Mouse (Mus musculus): ENCODE measurements around the gene Bach2.

The Bach2 gene

DNA sequence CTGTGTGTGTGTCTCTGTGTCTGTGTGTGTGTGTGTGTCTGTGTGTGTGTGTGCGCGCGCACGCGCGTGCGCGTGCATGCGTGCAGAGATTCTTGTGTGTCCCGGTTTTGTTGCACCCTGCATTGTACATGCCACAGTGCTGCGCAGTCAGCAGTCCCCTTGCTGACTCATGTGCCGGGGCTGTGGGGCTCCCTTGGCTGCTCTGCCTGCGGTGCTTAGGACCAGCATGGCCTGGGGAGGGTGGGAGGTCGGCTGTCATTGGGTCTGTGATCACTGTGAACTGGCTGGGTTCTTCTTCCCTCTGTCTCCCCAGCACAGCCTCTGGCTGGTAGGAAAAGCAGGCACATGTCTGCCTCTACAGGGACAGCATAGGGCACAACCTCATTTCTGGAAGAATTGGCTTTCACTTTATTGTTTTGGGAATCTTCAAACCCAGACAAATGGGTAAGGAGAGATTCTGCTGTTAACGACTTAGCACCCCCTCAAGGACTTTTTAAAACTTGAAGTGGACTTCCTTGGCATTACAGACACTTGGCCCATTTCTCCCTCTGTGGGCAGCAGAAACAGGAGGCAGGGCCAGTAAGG is 11.2 kb downstream of the Bach2 start:
- no peak for DNase-seq (ENCODE audit: low read depth, low spot score)

DNA sequence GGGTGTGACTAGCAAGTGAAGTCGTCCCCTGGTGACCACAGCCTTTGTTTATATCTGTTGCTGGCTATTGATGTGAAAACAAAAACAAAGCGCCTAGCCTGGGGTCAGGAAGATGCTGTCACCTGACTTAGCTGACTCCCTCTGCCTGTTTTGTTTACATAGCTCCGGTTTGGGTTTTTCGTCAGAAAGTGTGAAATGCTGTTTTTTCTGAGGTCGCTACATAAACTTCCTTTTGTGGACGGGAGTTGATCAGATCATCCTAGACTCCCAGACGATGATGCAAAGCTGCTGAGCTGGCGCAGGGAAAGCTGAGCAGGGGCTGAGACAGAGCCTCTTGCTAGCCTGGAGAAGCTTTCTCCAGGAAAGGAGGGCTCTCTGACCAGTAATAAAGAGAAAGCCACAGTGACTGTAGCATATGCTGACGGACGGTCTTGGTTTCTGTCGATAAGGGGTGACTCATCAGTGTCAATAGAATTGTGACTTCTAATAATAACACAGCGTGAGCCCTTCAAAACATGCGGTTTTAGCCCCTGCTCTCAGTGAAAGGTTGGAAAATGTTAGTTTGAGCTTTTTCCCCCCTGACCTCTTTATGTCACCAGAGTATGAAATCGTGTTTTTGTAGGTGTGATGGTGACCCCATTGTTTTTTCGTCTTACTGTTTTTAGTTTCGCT is 11.9 kb downstream of the Bach2 start:
- no peak for DNase-seq (ENCODE audit: low read depth, low spot score)

DNA sequence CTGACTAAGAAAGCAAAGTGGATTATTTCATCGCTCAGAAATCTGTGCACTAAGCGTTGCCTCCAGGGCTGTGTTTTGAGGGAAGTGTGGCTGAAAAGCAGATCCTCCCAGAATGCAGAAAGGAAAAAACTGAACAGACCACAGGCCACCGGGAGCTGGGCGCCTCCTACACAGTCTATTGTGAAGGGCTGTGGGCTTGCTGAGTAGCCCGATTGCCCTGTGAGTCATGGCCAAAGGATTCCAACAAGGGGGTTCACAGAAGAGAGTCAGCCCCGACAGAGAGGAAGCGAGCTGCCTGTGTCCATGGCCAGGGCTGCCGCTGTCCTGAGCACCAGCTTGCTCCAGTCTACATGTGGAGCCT is 12.4 kb downstream of the Bach2 start:
- no peak for DNase-seq (ENCODE audit: low read depth, low spot score)

DNA sequence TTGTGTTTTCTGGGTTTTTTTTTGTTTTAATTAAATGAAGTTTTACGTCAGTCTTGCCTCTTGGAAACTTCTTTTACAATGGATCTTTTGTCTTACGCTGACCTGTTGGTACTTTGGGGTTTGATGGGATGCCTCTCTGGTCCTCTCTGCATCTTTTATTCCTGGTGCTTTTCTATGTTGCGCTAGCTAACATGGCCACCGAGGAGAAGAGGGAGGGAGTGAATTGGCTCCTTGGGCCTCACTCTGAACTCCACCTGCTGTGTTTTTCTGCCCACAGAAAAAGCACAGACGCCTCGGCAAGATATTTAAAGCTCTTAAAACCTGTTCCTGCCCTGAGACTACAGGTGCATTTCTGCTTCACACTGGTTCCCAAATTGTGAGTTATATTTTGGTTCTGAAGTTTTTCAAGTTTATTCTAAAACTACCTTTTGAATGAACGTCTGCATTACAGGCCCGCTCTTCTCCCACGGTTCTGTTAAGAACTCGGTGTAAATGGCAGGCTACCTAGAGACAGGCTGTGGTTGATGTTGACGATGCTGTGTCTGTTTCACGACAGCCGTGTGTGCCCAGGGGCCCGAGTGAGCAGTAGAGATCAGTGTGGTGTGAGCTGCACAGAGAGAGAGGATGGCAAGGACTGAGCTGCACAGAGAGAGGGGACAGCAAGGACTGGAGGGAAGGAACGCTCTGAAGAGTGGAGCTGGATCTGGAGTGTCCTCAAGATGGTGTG is 13.5 kb downstream of the Bach2 start:
- DNase-seq (ENCODE audit: low read depth, low spot score) = no peak

DNA sequence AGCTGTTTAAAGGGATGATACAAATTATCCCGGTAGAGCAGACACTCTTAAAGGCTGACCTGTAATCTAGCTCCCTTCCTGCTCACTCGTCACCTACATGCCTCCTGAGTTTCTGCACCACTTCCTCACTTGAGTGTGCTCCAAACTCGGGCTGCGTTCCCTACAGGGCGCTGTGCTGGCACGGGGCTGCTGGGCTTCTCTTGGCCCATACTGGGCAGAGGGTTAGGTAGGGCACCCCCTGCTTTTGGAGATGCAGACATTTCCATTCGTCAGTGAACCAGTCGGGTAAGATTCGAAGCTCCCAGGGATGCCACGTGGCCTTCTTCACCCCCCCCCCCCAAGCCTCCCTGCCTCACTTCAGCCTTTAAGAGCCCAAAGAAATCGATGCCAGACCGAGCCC is 19.1 kb downstream of the Bach2 start:
- DNase-seq (ENCODE audit: low read depth, low spot score) = no peak

DNA sequence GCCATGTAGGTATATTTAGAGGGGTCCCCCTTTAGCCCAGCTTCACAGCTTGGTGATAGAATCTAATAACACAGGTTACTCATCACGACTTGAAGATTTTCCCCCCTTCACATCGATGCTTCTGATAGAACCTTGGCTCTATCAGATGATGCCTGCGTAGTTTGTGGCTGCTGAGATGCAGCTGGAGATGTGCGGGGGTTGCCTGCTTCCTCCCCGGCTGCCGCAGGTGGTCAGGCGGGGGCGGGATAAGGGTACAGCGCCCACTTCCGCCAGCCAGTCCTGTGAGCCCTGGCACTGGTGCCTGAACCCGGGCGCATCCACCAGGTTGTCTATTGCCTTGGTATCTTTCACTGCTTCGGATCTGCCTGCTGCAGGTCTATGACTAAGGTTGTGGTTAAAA is 19.5 kb downstream of the Bach2 start:
- DNase-seq (ENCODE audit: low read depth, low spot score) = no peak

DNA sequence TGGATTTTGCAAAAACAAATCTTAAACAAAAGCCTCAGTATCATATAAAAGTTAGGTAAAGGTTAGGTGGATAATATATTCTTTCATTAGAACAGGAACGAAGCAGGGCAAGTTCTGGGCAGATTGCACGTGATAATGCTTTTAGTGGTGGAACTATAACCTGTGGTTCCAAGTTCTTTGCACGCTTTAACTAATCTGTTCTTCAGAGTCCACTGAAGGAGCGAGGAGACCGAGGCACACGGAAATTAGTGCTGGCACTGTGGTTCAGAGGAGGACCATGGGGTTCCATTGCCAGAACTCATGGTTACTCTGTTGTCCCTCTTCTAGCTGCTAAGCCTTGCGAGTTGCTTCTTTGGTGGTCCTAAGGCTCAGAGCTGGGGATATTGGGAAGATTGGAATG is 20.0 kb downstream of the Bach2 start:
- no peak for DNase-seq (ENCODE audit: low read depth, low spot score)

DNA sequence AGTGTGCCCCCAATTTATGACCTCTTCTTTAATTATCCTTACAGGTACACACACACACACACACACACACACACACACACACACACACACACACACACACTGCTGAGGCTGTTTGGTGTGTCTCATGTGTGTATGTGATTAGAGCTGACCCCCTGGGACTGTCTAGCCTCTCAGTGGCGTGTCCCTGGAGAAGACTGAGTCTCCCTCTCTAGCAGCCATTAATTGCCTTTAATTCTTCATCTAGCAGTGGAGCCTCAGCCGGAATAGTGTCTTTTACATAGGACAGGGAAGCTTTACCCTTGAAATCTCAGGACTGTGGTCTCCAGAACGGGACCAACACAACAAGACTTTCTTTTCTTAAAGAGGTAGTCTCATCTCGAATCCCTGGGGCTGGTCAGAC is 22.3 kb downstream of the Bach2 start:
- DNase-seq (ENCODE audit: low read depth, low spot score) = no peak

DNA sequence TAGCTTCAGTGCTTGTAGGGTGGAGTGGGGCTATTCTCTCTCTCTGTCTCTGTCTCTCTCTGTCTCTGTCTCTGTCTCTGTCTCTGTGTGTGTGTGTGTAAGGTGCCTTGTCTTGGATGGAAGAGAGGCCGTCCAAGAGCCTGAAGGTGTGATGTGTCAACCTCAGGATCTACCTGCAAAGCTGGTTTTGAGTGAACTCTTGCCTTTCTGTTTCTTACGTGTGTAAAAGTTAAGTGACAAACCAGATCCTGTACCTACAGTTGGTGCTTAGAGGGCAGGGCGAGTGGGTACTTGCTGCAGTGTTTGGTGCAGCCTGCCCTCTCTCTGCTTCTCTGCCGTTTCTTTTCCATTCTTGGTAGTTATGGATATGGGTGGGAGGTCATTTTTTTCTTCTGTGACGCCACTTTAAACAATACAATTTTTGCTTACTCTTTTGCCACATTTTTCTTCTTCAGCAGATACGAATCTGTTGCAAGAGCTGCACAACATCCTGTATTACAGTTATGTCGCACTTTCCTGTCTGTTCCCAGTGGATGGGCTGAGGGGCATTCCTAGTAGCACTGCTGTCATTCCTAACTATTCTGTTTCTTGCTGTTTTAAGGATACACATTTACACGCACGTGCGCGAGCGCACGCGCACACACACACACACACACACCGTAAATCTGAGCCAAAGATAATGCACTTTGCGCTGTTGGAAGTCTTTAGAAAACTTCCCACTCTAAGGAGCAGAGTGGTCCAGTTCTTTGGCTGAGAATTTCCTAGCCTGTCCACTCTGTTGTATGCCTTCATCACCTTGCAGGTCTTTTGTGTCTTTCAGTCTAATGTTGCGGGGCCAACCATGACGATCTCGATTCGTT is 24.5 kb downstream of the Bach2 start:
- DNase-seq (ENCODE audit: low read depth, low spot score) = no peak

DNA sequence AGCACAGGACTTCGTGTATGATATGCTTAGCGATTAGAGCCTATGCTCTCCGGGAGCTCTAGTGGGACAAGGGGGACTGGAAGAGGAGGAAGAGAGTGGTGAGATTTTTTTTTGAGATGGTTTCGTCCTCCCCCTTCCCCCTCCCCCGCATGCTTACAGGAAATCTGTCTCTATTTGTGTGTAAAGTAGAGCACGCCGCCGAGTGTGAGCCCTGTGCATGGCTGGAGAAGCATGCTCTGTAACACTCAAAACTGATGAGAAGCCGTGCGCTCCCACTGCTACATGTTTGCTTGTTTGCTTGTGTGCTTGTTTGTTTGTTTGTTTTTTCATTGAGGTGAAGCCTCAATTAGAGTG is 25.1 kb downstream of the Bach2 start:
- DNase-seq (ENCODE audit: low read depth, low spot score) = no peak

DNA sequence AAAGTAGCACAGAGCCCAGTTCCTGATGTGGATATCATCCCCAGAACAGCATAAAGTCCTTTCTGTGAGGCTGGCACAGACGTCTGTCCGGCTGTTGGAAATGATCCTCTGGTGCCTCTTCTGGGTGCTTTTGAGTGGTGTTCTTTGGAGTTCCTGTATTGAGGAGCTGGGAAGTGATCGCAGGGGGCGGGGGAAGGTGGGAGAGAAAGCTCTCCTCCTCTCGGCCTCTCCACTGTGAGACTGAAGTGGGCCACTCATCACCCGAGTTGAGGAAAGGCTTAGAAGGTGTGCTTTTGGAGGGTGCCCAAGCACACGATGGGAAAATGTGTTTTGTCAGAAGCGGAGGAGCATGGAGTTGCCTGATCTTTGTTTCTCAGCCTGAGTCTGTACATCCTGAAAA is 26.3 kb downstream of the Bach2 start:
- no peak for DNase-seq (ENCODE audit: low read depth, low spot score)

DNA sequence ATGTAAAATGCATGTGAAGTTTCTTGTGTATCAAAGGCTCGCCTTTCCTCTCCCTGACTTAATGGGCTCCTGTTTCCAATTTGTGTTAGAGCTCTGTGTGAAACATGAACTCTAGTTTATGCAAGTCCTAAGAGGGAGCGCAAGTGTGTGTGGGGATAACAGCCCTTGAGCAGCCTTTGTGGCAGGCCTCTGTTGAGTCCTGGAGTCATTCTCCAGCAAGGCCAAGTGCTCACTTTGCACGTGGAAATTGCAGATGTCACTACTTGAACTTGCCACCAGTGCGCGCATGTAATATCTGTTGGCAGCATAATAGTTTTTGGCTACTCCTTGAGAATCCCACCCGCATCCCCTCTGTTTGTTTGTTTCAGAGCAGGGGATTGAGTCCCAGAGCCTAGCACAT is 28.1 kb downstream of the Bach2 start:
- no peak for DNase-seq (ENCODE audit: low read depth, low spot score)

DNA sequence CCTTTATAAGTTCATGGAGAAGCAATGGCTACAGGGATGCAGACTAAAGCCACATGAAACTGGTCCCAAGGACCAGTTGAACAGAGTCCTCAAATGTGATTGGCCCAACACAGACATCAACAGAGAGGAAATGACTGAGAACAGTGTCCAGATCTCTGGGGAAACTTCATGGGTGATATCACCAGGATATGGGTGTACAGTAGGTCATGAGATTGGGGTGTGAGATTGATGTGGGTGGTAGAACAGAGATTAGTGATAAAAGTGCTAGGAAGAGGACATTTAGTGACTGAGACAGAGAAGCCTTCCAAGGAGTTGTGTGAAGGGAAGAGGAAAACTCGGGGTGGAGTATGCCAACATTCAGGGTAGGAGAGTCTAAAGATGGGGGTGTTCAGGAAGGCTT is 29.4 kb downstream of the Bach2 start:
- no peak for DNase-seq (ENCODE audit: low read depth, low spot score)

DNA sequence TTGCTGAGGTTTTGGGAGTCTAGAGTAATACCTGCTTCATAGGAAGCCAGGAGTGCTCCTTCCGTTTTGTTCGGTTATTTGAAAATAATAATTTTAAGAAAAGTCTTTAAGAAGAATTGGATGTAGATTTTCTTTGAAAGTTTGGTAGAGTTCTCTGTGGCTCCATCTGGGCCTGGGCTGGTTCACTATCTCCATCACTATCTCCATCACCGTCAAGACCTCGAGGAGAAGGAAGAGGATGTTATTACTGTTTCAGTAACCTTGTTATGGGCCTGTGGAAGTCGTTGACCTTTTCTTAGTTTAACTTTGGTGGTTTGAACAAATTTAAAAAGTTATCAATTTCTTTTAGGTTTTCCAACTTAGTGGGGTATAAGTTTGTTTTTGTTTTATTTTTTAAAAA is 33.8 kb downstream of the Bach2 start:
- no peak for DNase-seq (ENCODE audit: low read depth, low spot score)

DNA sequence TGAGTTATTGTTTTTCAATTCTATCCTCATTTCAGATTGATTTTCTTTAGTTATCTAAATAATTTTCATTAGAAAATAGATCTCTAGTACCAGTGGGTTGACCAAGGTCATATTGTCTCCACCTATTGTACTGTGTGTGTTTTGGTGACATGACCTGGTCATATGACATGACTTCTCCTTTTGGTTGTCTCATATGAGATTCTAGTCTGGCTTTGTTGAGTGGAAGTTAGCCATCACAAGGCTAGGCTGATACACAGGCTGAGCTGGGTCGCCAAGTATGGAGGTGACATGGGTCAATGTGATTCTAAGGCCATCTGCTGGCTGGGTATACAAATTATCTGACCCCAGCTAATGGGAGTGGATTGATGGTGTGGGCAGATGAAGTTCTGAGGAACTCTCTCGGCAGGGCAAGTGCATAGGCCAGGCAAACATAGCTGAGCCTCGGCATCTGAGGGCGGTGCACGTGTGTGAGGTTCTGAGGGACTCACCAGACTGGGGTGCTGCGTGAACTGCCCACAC is 36.2 kb downstream of the Bach2 start:
- no peak for DNase-seq (ENCODE audit: low read depth, low spot score)

DNA sequence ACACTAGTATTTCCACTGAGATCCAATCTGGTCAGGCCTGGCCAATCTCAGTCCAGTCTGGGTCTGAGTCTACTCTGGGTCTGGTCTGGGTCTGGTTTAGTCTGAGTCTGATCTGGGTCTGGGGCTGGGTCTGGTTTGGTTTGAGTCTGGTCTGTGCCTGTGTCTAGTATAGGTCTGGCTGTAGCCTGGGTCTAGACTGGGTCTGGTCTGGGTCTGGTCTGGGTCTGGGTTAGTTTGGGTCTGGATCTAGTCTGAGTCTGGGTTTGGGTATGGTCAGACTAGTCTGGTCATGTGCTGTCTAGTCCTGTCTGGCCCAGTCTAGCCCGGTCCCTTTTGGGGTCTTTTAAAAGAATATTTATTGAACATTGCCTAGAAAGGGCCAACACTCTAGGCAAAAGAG is 41.2 kb downstream of the Bach2 start:
- no peak for DNase-seq (ENCODE audit: low read depth, low spot score)

DNA sequence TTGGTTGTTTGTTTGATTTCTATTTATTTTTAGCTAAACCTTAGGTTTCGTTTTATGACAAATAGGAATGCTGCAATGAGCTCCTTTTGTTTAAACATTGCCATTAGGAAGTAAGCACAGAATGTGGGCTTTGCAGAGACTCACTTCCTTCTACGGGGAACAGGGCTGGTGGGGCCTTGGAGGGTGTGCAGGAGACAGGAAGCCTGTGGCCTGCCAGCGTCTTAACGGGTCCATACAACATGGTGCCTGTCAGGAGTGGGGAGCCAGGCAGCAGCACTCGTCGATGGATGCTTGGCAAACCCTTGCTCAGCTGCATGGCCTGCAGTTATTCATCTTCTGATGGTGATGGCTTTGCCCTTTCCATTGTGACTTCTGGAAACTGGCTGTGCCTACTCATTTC is 41.8 kb downstream of the Bach2 start:
- DNase-seq (ENCODE audit: low read depth, low spot score) = no peak

DNA sequence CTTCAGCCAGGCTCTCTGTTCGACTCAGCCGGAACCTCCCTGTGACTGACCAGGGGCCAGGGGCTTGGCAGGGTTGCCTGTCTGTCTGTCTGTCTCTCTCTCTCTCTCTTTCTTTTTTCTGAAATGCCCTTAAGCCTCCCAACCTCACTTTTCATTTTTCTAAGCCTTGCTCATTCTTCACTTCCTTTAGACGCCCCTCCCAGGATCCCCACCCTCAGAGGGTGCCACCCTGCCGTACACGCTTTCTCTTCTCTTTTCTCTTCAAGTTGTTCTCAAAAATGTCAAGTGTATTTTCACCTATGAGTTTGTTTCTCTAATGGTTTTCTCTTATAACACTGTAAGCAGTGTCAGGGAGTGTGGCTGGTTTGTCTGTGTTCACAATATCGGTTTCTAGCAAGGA is 42.7 kb downstream of the Bach2 start:
- no peak for DNase-seq (ENCODE audit: low read depth, low spot score)

DNA sequence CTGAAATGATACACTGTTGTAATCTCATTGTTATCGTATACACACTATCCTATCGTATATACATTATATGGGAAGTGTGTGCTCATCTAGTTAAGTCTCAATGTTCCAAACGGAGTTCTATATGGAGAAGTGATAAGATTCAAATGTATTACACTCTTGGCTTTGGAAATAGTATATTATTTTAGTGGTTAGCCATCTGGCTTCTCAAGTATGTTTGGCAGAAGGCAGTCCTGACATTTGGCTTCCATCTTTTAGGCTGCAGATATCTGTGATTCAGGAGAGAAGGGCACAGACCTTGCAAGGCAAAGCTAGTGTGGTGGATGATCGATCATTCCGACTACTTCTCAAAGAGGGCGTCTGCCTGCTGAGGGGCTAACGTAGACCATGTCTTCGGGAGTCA is 47.8 kb downstream of the Bach2 start:
- no peak for DNase-seq (ENCODE audit: low read depth, low spot score)

DNA sequence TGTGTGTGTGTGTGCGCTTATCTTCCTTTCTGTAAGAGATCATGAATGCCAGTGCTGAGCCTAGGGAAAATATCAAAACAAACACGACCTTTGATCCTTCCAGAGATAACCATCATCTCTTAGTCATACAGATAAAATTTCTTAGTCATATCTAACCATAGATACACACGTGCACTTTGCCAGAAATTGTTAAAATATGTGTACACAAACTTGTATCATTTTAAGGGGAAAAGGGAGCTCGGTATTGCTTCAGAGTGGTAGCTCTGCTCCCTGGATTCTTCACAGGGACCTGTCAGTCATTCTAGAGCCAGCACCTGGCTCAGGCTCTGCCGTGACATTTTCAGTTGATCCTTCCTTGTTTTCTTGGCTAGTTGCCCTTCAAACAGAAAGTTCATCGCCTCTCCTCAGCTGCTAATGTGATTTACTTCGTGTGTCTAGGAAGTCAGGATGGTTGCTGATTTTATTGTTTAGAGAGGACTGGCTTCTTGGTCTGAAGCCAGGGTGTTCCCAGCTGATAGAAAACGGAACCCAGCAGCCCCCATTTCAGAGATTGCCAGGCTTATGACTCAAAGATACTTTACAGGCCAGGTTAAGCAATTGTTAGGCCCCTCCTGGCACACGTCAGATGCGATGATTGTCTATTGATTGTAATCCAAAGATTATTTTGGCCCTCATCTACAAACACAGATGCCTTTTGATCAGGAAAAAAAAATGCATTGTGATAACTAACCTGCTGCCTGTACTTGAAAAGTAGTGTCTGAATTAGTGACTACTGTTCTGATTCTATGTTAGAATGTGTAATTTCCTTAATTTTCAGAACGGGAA is 49.6 kb downstream of the Bach2 start:
- no peak for DNase-seq (ENCODE audit: low read depth, low spot score)

DNA sequence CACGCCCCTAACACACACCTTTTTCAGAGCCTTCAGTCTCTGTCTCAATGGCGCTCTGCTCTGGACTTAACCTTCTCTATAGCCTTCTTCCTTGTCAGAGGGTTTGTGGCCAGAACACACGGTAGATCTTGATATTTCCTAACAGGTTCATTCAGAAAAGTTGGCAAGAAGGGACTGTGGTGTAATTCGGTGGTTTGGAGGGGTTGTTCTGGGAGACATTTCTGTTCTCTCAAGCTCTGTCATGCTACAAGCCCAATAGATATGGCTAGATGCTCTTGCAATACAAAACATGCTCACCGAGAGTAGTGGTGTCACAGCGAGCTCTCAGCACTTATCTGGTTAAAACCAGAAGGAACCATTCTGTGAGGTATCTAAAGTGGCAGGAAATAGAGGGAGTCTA is 51.2 kb downstream of the Bach2 start:
- DNase-seq (ENCODE audit: low read depth, low spot score) = no peak
